Mouse (Mus musculus): Measurements from ENCODE around the gene Prkar2b. TPM values are rescaled to one million over a fixed set of nuclear protein-coding genes. Genes with fewer than 3 reads are reported as not detected.
A peak's percentile ranks its signal among the peaks of the same experiment; 100 is the strongest.

Prkar2b gene
- 13.0 and 13.8 TPM in 2 replicates for polyA plus RNA-seq (2015; fragmentation: Nextera tagmentation; extraction: Ambion mirVana)

GRCm38 (mm10) chr12:32061090-32061930 is at the start of gene Prkar2b:
TSS of gene Prkar2b (minus strand) at chr12:32061296.
- no peak for TF ChIP-seq CTCF (IDR thresholded peaks at IDR 0.05; ENCODE audit: low read depth)
- Histone ChIP-seq H3K27ac (peak within 1 kb of the TSS; percentile 71; the same call in 1 of the 2 replicates), H3K9me3 (replicated peaks; ENCODE audit: low read length) (no peaks in the 10 kb centered on the region), H3K4me1 (replicated peaks; ENCODE audit: insufficient read depth, low read length) (0 out of 2 replicates have a peak, but pooled peaks cover 5% of the 10 kb centered on the region), H3K4me2 (ENCODE audit: low read length) (peak within 1 kb of the TSS; percentile 99), H3K36me3 (ENCODE audit: insufficient read depth, low read length) (no peaks in the 10 kb centered on the region), H3K27me3 (ENCODE audit: insufficient read depth, low read length) (no peaks in the 10 kb centered on the region), H3K4me3 (replicated peaks; ENCODE audit: low read depth, low read length) (peak within 1 kb of the TSS; percentile 83), H3K9ac (ENCODE audit: low read depth, low read length) (peak within 1 kb of the TSS; percentile 70)
- WGBS, result 1% methylated on average over 63 of the region's 64 CpGs
- peak; percentile 95 for ATAC-seq (replicated peaks; ENCODE audit: low FRiP score, low read depth)
- peak; percentile 92 for DNase-seq (ENCODE audit: low spot score)

GRCm38 (mm10) chr12:32109201-32109600 is 48.1 kb upstream of the Prkar2b start:
- no peak overlapping the region for H3K4me2 ChIP-seq (ENCODE audit: low read length)
- H3K9me3 ChIP-seq (replicated peaks; ENCODE audit: low read length), result no peaks in the 10 kb centered on the region
- H3K27me3 ChIP-seq (ENCODE audit: insufficient read depth, low read length), result no peaks in the 10 kb centered on the region
- 89% methylated on average over 8 of the region's 8 CpGs for WGBS
- H3K9ac ChIP-seq (ENCODE audit: low read depth, low read length), result no peak overlapping the region
- DNase-seq (ENCODE audit: low spot score) (no peak), ATAC-seq (replicated peaks; ENCODE audit: low FRiP score, low read depth) (no peak)
- no peaks in the 10 kb centered on the region for H3K36me3 ChIP-seq (ENCODE audit: insufficient read depth, low read length)
- no peaks in the 10 kb centered on the region for H3K4me1 ChIP-seq (replicated peaks; ENCODE audit: insufficient read depth, low read length)
- no peak overlapping the region for H3K27ac ChIP-seq
- no peak overlapping the region for H3K4me3 ChIP-seq (replicated peaks; ENCODE audit: low read depth, low read length)
- TF ChIP-seq CTCF (IDR thresholded peaks at IDR 0.05; ENCODE audit: low read depth), result no peak

GRCm38 (mm10) chr12:32104955-32105521 is 43.9 kb upstream of the Prkar2b start:
- ATAC-seq (replicated peaks; ENCODE audit: low FRiP score, low read depth) (no peak), DNase-seq (ENCODE audit: low spot score) (no peak)
- TF ChIP-seq CTCF (IDR thresholded peaks at IDR 0.05; ENCODE audit: low read depth), result no peak
- no peaks in the 10 kb centered on the region for H3K36me3 ChIP-seq (ENCODE audit: insufficient read depth, low read length)
- H3K27ac ChIP-seq, result no peak overlapping the region
- H3K9me3 ChIP-seq (replicated peaks; ENCODE audit: low read length), result no peaks in the 10 kb centered on the region
- WGBS, result 70% methylated on average over 4 of the region's 4 CpGs
- no peak overlapping the region for H3K4me3 ChIP-seq (replicated peaks; ENCODE audit: low read depth, low read length)
- no peak overlapping the region for H3K9ac ChIP-seq (ENCODE audit: low read depth, low read length)
- no peak overlapping the region for H3K4me2 ChIP-seq (ENCODE audit: low read length)
- no peaks in the 10 kb centered on the region for H3K27me3 ChIP-seq (ENCODE audit: insufficient read depth, low read length)
- H3K4me1 ChIP-seq (replicated peaks; ENCODE audit: insufficient read depth, low read length), result no peaks in the 10 kb centered on the region

- no peaks in the 10 kb centered on the region for H3K27me3 ChIP-seq (ENCODE audit: insufficient read depth, low read length)
- no peak overlapping the region for H3K27ac ChIP-seq
- H3K9ac ChIP-seq (ENCODE audit: low read depth, low read length), result no peak overlapping the region
- WGBS, result 78% methylated on average over 6 of the region's 6 CpGs
- no peak for ATAC-seq (replicated peaks; ENCODE audit: low FRiP score, low read depth)
- no peaks in the 10 kb centered on the region for H3K9me3 ChIP-seq (replicated peaks; ENCODE audit: low read length)
- H3K36me3 ChIP-seq (ENCODE audit: insufficient read depth, low read length), result no peaks in the 10 kb centered on the region
- no peak overlapping the region for H3K4me3 ChIP-seq (replicated peaks; ENCODE audit: low read depth, low read length)
- no peaks in the 10 kb centered on the region for H3K4me1 ChIP-seq (replicated peaks; ENCODE audit: insufficient read depth, low read length)
- H3K4me2 ChIP-seq (ENCODE audit: low read length), result no peak overlapping the region
- no peak for DNase-seq (ENCODE audit: low spot score)
- no peak for TF ChIP-seq CTCF (IDR thresholded peaks at IDR 0.05; ENCODE audit: low read depth)
Observed at GRCm38 (mm10) chr12:32104451-32104862, 43.4 kb upstream of the Prkar2b start.

GRCm38 (mm10) chr12:32101306-32101705 is 40.2 kb upstream of the Prkar2b start:
- Histone ChIP-seq H3K4me3 (replicated peaks; ENCODE audit: low read depth, low read length) (no peak overlapping the region), H3K4me2 (ENCODE audit: low read length) (no peak overlapping the region), H3K27ac (no peak overlapping the region), H3K4me1 (replicated peaks; ENCODE audit: insufficient read depth, low read length) (no peaks in the 10 kb centered on the region), H3K9ac (ENCODE audit: low read depth, low read length) (no peak overlapping the region), H3K9me3 (replicated peaks; ENCODE audit: low read length) (no peaks in the 10 kb centered on the region), H3K27me3 (ENCODE audit: insufficient read depth, low read length) (no peaks in the 10 kb centered on the region), H3K36me3 (ENCODE audit: insufficient read depth, low read length) (no peaks in the 10 kb centered on the region)
- DNase-seq (ENCODE audit: low spot score) (no peak), ATAC-seq (replicated peaks; ENCODE audit: low FRiP score, low read depth) (no peak)
- 96% methylated on average over 4 of the region's 4 CpGs for WGBS
- no peak for TF ChIP-seq CTCF (IDR thresholded peaks at IDR 0.05; ENCODE audit: low read depth)

- Histone ChIP-seq H3K4me1 (replicated peaks; ENCODE audit: insufficient read depth, low read length) (no peaks in the 10 kb centered on the region), H3K4me3 (replicated peaks; ENCODE audit: low read depth, low read length) (no peak overlapping the region), H3K4me2 (ENCODE audit: low read length) (no peak overlapping the region), H3K27ac (no peak overlapping the region), H3K36me3 (ENCODE audit: insufficient read depth, low read length) (no peaks in the 10 kb centered on the region), H3K9me3 (replicated peaks; ENCODE audit: low read length) (no peaks in the 10 kb centered on the region), H3K9ac (ENCODE audit: low read depth, low read length) (no peak overlapping the region), H3K27me3 (ENCODE audit: insufficient read depth, low read length) (no peaks in the 10 kb centered on the region)
- no peak for DNase-seq (ENCODE audit: low spot score)
- 82% methylated on average over 4 of the region's 4 CpGs for WGBS
- ATAC-seq (replicated peaks; ENCODE audit: low FRiP score, low read depth), result no peak
- TF ChIP-seq CTCF (IDR thresholded peaks at IDR 0.05; ENCODE audit: low read depth), result no peak
Observed at GRCm38 (mm10) chr12:32099686-32100206, 38.6 kb upstream of the Prkar2b start.

Data from kidney, postnatal 0 days (tissue).